Mouse (Mus musculus) CH12.LX (cell line): ENCODE data around the gene Smg6. TPM values are rescaled to one million over a fixed set of nuclear protein-coding genes. Genes with fewer than 3 reads are reported as not detected.

Source experiments
- DNase-seq: peaks from one replicate; pipeline ENCODE4 v3.0.0-alpha.2; 2013; ENCODE audit errors: extremely low read depth
- H3K27ac ChIP-seq: 2 replicates; pipeline ENCODE4 v1.5.1; 2012; ENCODE audit warnings: low read depth, mild to moderate bottlenecking, control low read depth, moderate library complexity; ENCODE audit not compliant: insufficient read depth
- H3K27me3 ChIP-seq: replicated peaks from 2 replicates; pipeline ENCODE3; 2012; ENCODE audit warnings: inconsistent platforms
- H3K36me3 ChIP-seq, 2 experiments: replicated peaks in 1 of 2; 2 replicates each; pipeline versions ENCODE3 to v1.6.1; 2012; ENCODE audit warnings: inconsistent platforms in 1 of 2, low read length in 1 of 2, mild to moderate bottlenecking in 1 of 2, mixed read lengths in 1 of 2, moderate library complexity in 1 of 2; ENCODE audit not compliant: control insufficient read depth in 1 of 2, insufficient read depth in 1 of 2
- H3K4me1 ChIP-seq, 2 experiments: 2 replicates each; pipeline ENCODE4 v1.6.1; 2012; ENCODE audit warnings: inconsistent platforms in 1 of 2, moderate library complexity in 1 of 2; ENCODE audit not compliant: insufficient read depth in 2 of 2, control insufficient read depth in 1 of 2
- H3K4me2 ChIP-seq: 2 replicates; pipeline ENCODE4 v1.6.1; 2012; ENCODE audit warnings: low read depth, mild to moderate bottlenecking, control low read depth; ENCODE audit not compliant: poor library complexity, insufficient read depth, severe bottlenecking
- H3K4me3 ChIP-seq, 3 experiments: fragments of 150-350 bp in 1 of 3; sonication (generic) in 1 of 3; replicated peaks in 1 of 3; 2 replicates each; pipeline versions ENCODE3 to v1.5.1; 2011 to 2012; ENCODE audit warnings: low read depth in 2 of 3, low read length in 2 of 3, mild to moderate bottlenecking in 2 of 3, moderate library complexity in 2 of 3, control low read depth in 1 of 3, improper control_type of control experiment in 1 of 3, inconsistent platforms in 1 of 3, mixed read lengths in 1 of 3; ENCODE audit not compliant: poor library complexity in 1 of 3
- H3K79me2 ChIP-seq: replicated peaks from 2 replicates; pipeline ENCODE4 v1.6.1; 2012; ENCODE audit warnings: mild to moderate bottlenecking, moderate library complexity; ENCODE audit not compliant: control insufficient read depth, poor library complexity, insufficient read depth, severe bottlenecking; ENCODE audit errors: extremely low read depth
- H3K9ac ChIP-seq: 2 replicates; pipeline ENCODE4 v1.6.1; 2012; ENCODE audit warnings: low read depth, mild to moderate bottlenecking, control low read depth, moderate library complexity; ENCODE audit not compliant: insufficient read depth
- H3K9me3 ChIP-seq: replicated peaks from 2 replicates; pipeline ENCODE3; 2012; ENCODE audit warnings: low read length, inconsistent platforms, mixed read lengths
- BHLHE40 ChIP-seq: IDR thresholded peaks from 2 replicates; pipeline ENCODE4 v1.6.1; 2011; ENCODE audit warnings: mild to moderate bottlenecking, low read depth, low read length, improper control_type of control experiment
- E2F4 ChIP-seq: IDR thresholded peaks from 2 replicates; pipeline ENCODE4 v1.6.1; 2011; ENCODE audit warnings: low read depth, low read length, improper control_type of control experiment; ENCODE audit not compliant: insufficient replicate concordance
- ELF1 ChIP-seq: IDR thresholded peaks from 2 replicates; pipeline ENCODE4 v1.6.1; 2014; ENCODE audit warnings: low read depth, mild to moderate bottlenecking, inconsistent platforms, low read length, improper control_type of control experiment
- ETS1 ChIP-seq: conservative IDR thresholded peaks from 2 replicates; pipeline ENCODE4 v1.6.1; 2012; ENCODE audit warnings: low read depth, mild to moderate bottlenecking, inconsistent platforms, low read length, improper control_type of control experiment, moderate library complexity
- IRF4 ChIP-seq: IDR thresholded peaks from 2 replicates; pipeline ENCODE4 v1.6.1; 2014; ENCODE audit warnings: low read depth, mild to moderate bottlenecking, inconsistent platforms, low read length, improper control_type of control experiment
- JUN ChIP-seq: IDR thresholded peaks from 2 replicates; pipeline ENCODE4 v1.6.1; 2011; ENCODE audit warnings: low read depth, mild to moderate bottlenecking, low read length, improper control_type of control experiment, moderate library complexity; ENCODE audit not compliant: insufficient read depth
- MAFK ChIP-seq: IDR thresholded peaks from 2 replicates; pipeline ENCODE4 v1.6.1; 2011; ENCODE audit warnings: low read length, improper control_type of control experiment; ENCODE audit not compliant: insufficient replicate concordance
- MAX ChIP-seq: IDR thresholded peaks from 2 replicates; pipeline ENCODE4 v1.6.1; 2011; ENCODE audit warnings: low read length, improper control_type of control experiment
- NELFE ChIP-seq: IDR thresholded peaks from 2 replicates; pipeline ENCODE4 v1.6.1; 2011; ENCODE audit warnings: low read depth, low read length, improper control_type of control experiment
- NRF1 ChIP-seq: IDR thresholded peaks from 2 replicates; pipeline ENCODE4 v1.6.1; 2014; ENCODE audit warnings: low read depth, mild to moderate bottlenecking, inconsistent platforms, low read length, improper control_type of control experiment, moderate library complexity
- POLR2A ChIP-seq: IDR thresholded peaks from 2 replicates; pipeline ENCODE4 v1.6.1; 2011; ENCODE audit warnings: low read depth, mild to moderate bottlenecking, improper control_type of control experiment, low read length
- POLR2AphosphoS2 ChIP-seq: IDR thresholded peaks from 2 replicates; pipeline ENCODE4 v1.6.1; 2011; ENCODE audit warnings: low read depth, low read length, improper control_type of control experiment
- SMC3 ChIP-seq: IDR thresholded peaks from 2 replicates; pipeline ENCODE4 v1.6.1; 2011; ENCODE audit warnings: low read depth, low read length, improper control_type of control experiment
- UBTF ChIP-seq: IDR thresholded peaks from 2 replicates; pipeline ENCODE4 v1.6.1; 2012; ENCODE audit warnings: low read depth, mild to moderate bottlenecking, inconsistent platforms, low read length, improper control_type of control experiment, moderate library complexity
- ZMIZ1 ChIP-seq: IDR thresholded peaks from 2 replicates; pipeline ENCODE4 v1.6.1; 2012; ENCODE audit warnings: low read depth, mild to moderate bottlenecking, inconsistent platforms, low read length, improper control_type of control experiment
- ZNF384 ChIP-seq: IDR thresholded peaks from 2 replicates; pipeline ENCODE4 v1.6.1; 2012; ENCODE audit warnings: low read depth, low read length, improper control_type of control experiment, inconsistent platforms
- dilution Hi-C: fragments of 300-500 bp; cut with MboI; formaldehyde crosslinking; loops from 2 replicates; pipeline ENCODE4 v1.14.3; 2020; ENCODE audit warnings: low sequenced_read_pairs; ENCODE audit not compliant: extremely low pct_unique_long_range_greater_than_20kb, extremely low pct_ligation_motif_present
- in situ Hi-C: fragments of 300-500 bp; cut with MboI; formaldehyde crosslinking; loops from 3 replicates; pipeline ENCODE4 v1.14.3; 2019; ENCODE audit warnings: low sequenced_read_pairs, low pct_ligation_motif_present, low pct_unique_long_range_greater_than_20kb, mixed read lengths
- polyA plus RNA-seq: library from polyadenylated mRNA; unstranded; fragments of >175 nt; gene quantifications from 2 replicates; pipeline ENCODE4 v1.2.1, GENCODE M21; 2012; ENCODE audit warnings: low read depth; ENCODE audit not compliant: insufficient read length
- total RNA-seq, 2 experiments: library from RNA; depleted of rRNA; stranded (reverse); fragments of 300-350 nt in 1 of 2; fragments of >200 nt in 1 of 2; gene quantifications; 2 replicates each; pipeline ENCODE4 v1.2.3; 2012 to 2014

The Smg6 gene
- total and polyA plus RNA-seq, 3 experiments = 9.0 to 18.5 (median 12.1) TPM

- TF ChIP-seq SMC3 = no peak
These were observed 16.8 kb upstream of the Smg6 start (continued) for GRCm38 (mm10) chr11:74908618-74909399.

GRCm38 (mm10) chr11:74909978-74910377 is 15.6 kb upstream of the Smg6 start:
- Histone ChIP-seq H3K4me3 (no peak overlapping the region), H3K4me1 (peaks cover 7 to 37% of the 10 kb centered on the region in 2 experiments; a peak in 3 of 4 replicates), H3K27ac (no peak overlapping the region), H3K36me3 (peaks cover 56 to 70% of the 10 kb centered on the region in 2 experiments), H3K4me2 (no peak overlapping the region), H3K9me3 (no peaks in the 10 kb centered on the region), H3K9ac (no peak overlapping the region), H3K27me3 (no peaks in the 10 kb centered on the region), H3K79me2 (peaks cover 18% of the 10 kb centered on the region)
- peak; percentile 90; the same call in 1 of the 2 replicates for TF ChIP-seq POLR2AphosphoS2
- TF ChIP-seq NELFE = no peak
- in situ Hi-C loops (no loop called here), dilution Hi-C loops (no loop called here)
- DNase-seq = no peak

GRCm38 (mm10) chr11:74912492-74912891 is 13.1 kb upstream of the Smg6 start:
- Histone ChIP-seq H3K36me3 (peaks cover 31 to 55% of the 10 kb centered on the region in 2 experiments), H3K27me3 (no peaks in the 10 kb centered on the region), H3K9me3 (no peaks in the 10 kb centered on the region), H3K79me2 (0 out of 2 replicates have a peak, but pooled peaks cover 4% of the 10 kb centered on the region), H3K4me3 (no peak overlapping the region), H3K9ac (no peak overlapping the region), H3K4me2 (no peak overlapping the region), H3K4me1 (peaks cover 3 to 12% of the 10 kb centered on the region in 2 experiments; a peak in 3 of 4 replicates), H3K27ac (no peak overlapping the region)
- no peak for TF ChIP-seq ZMIZ1
- TF ChIP-seq POLR2A = no peak
- no peak for TF ChIP-seq JUN
- TF ChIP-seq NRF1 = no peak
- TF ChIP-seq BHLHE40 = no peak
- no peak for TF ChIP-seq MAX
- TF ChIP-seq ETS1 = no peak
- no peak for TF ChIP-seq MAFK
- TF ChIP-seq IRF4 = no peak
- TF ChIP-seq ZNF384 = no peak
- TF ChIP-seq UBTF = no peak
- TF ChIP-seq ELF1 = no peak
- no peak for TF ChIP-seq E2F4
- no peak for TF ChIP-seq SMC3
- dilution Hi-C loops (no loop called here), in situ Hi-C loops (no loop called here)
- DNase-seq = no peak
